Mouse (Mus musculus): ENCODE measurements around the gene Rimklb. TPM values are rescaled to one million over a fixed set of nuclear protein-coding genes. Genes with fewer than 3 reads are reported as not detected.
A peak's percentile ranks its signal among the peaks of the same experiment; 100 is the strongest.

Rimklb gene
- polyA plus RNA-seq, 1 experiment from 2014 or later, result 63.4 TPM

DNA sequence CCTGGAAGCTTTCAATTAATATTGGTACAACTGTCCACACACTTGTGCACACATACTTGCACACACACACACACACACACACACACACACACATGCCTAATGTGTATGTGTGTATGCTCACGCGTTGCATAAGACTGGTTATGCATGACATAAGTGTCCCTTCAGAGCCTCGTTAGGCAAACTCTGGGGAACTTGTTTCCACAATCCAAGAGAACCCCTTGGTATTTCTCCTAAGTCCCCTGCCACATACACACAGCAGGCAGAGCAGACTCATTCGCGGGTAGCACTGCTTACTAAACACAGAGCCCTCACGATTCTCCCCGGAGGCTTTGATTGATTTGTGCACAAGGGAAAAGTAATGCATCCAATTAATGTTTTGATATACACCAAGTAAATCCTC, 81.5 kb downstream of the Rimklb start:
- DNase-seq (ENCODE audit: low spot score) (no peak), ATAC-seq (ENCODE audit: low FRiP score) (no peak)
- no peaks in the 10 kb centered on the region for H3K27me3 ChIP-seq (ENCODE audit: control insufficient read depth, insufficient read depth, low read length)
- H3K4me1 ChIP-seq (replicated peaks; ENCODE audit: control insufficient read depth, insufficient read depth, low read length), result no peaks in the 10 kb centered on the region
- WGBS, result 72% methylated on average over 7 of the region's 7 CpGs
- no peaks in the 10 kb centered on the region for H3K9me3 ChIP-seq (ENCODE audit: control insufficient read depth, low read length)
- no peak overlapping the region for H3K4me3 ChIP-seq (ENCODE audit: low read depth, low read length)
- H3K36me3 ChIP-seq (ENCODE audit: control insufficient read depth, insufficient read depth, low read length), result no peaks in the 10 kb centered on the region
- H3K27ac ChIP-seq (ENCODE audit: low read depth, low read length), result no peak overlapping the region
- no peak overlapping the region for H3K9ac ChIP-seq (ENCODE audit: low read depth, low read length)
- no peak overlapping the region for H3K4me2 ChIP-seq (replicated peaks; ENCODE audit: low read depth, low read length)

GRCm38 (mm10) chr6:122416347-122416746, 82.2 kb downstream of the Rimklb start:
- no peaks in the 10 kb centered on the region for H3K9me3 ChIP-seq (ENCODE audit: control insufficient read depth, low read length)
- no peak overlapping the region for H3K4me3 ChIP-seq (ENCODE audit: low read depth, low read length)
- DNase-seq (ENCODE audit: low spot score) (no peak), ATAC-seq (ENCODE audit: low FRiP score) (no peak)
- H3K4me2 ChIP-seq (replicated peaks; ENCODE audit: low read depth, low read length), result no peak overlapping the region
- no peak overlapping the region for H3K27ac ChIP-seq (ENCODE audit: low read depth, low read length)
- H3K4me1 ChIP-seq (replicated peaks; ENCODE audit: control insufficient read depth, insufficient read depth, low read length), result no peaks in the 10 kb centered on the region
- H3K9ac ChIP-seq (ENCODE audit: low read depth, low read length), result no peak overlapping the region
- no peaks in the 10 kb centered on the region for H3K27me3 ChIP-seq (ENCODE audit: control insufficient read depth, insufficient read depth, low read length)
- H3K36me3 ChIP-seq (ENCODE audit: control insufficient read depth, insufficient read depth, low read length), result no peaks in the 10 kb centered on the region
- 58% methylated on average over 4 of the region's 4 CpGs for WGBS

- WGBS, result 91% methylated on average over 8 of the region's 8 CpGs
- Histone ChIP-seq H3K27ac (ENCODE audit: low read depth, low read length) (no peak overlapping the region), H3K27me3 (ENCODE audit: control insufficient read depth, insufficient read depth, low read length) (no peaks in the 10 kb centered on the region), H3K4me2 (replicated peaks; ENCODE audit: low read depth, low read length) (no peak overlapping the region), H3K9me3 (ENCODE audit: control insufficient read depth, low read length) (no peaks in the 10 kb centered on the region), H3K9ac (ENCODE audit: low read depth, low read length) (no peak overlapping the region), H3K36me3 (ENCODE audit: control insufficient read depth, insufficient read depth, low read length) (no peaks in the 10 kb centered on the region), H3K4me1 (replicated peaks; ENCODE audit: control insufficient read depth, insufficient read depth, low read length) (no peaks in the 10 kb centered on the region), H3K4me3 (ENCODE audit: low read depth, low read length) (no peak overlapping the region)
- ATAC-seq (ENCODE audit: low FRiP score) (no peak), DNase-seq (ENCODE audit: low spot score) (no peak)
These were observed 87.3 kb downstream of the Rimklb start for GRCm38 (mm10) chr6:122411281-122411680.

- 19% methylated on average over 3 of the region's 3 CpGs for WGBS
- no peak overlapping the region for H3K9ac ChIP-seq (ENCODE audit: low read depth, low read length)
These were observed 96.3 kb downstream of the Rimklb start for GRCm38 (mm10) chr6:122402240-122402639.

DNA sequence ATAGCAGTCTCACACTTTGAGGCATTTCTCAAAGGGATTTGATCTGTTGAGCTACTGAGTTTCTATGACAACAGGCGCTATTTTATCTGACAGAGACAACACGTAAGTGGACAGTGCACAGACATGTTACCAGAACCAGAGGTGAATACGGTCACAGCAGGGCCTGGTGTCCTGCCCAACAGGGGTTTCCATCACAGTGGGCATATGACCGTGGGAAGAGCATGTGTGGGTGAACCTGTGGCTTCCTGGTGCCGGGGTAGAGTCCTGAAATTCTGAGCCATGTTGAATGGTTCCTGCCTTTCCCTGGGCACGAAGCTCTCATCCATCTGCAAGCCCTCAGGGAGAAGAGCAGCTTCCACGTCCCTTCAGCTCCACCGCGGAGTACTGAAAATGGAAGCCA, 98.3 kb downstream of the Rimklb start:
- WGBS, result 83% methylated on average over 9 of the region's 9 CpGs
- ATAC-seq (ENCODE audit: low FRiP score) (no peak), DNase-seq (ENCODE audit: low spot score) (no peak)
- H3K4me3 ChIP-seq (ENCODE audit: low read depth, low read length), result no peak overlapping the region
- no peaks in the 10 kb centered on the region for H3K9me3 ChIP-seq (ENCODE audit: control insufficient read depth, low read length)
- no peaks in the 10 kb centered on the region for H3K4me1 ChIP-seq (replicated peaks; ENCODE audit: control insufficient read depth, insufficient read depth, low read length)
- no peak overlapping the region for H3K27ac ChIP-seq (ENCODE audit: low read depth, low read length)
- no peak overlapping the region for H3K4me2 ChIP-seq (replicated peaks; ENCODE audit: low read depth, low read length)
- H3K27me3 ChIP-seq (ENCODE audit: control insufficient read depth, insufficient read depth, low read length), result no peaks in the 10 kb centered on the region
- no peak overlapping the region for H3K9ac ChIP-seq (ENCODE audit: low read depth, low read length)
- no peaks in the 10 kb centered on the region for H3K36me3 ChIP-seq (ENCODE audit: control insufficient read depth, insufficient read depth, low read length)

More at GRCm38 (mm10) chr6:122402240-122402639, 96.3 kb downstream of the Rimklb start:
- no peak overlapping the region for H3K27ac ChIP-seq (ENCODE audit: low read depth, low read length)
- DNase-seq (ENCODE audit: low spot score), result peak; percentile 74
- H3K36me3 ChIP-seq (ENCODE audit: control insufficient read depth, insufficient read depth, low read length), result no peaks in the 10 kb centered on the region
- no peak overlapping the region for H3K4me2 ChIP-seq (replicated peaks; ENCODE audit: low read depth, low read length)
- H3K9me3 ChIP-seq (ENCODE audit: control insufficient read depth, low read length), result no peaks in the 10 kb centered on the region
- H3K4me3 ChIP-seq (ENCODE audit: low read depth, low read length), result no peak overlapping the region
- no peaks in the 10 kb centered on the region for H3K4me1 ChIP-seq (replicated peaks; ENCODE audit: control insufficient read depth, insufficient read depth, low read length)
- ATAC-seq (ENCODE audit: low FRiP score), result no peak
- H3K27me3 ChIP-seq (ENCODE audit: control insufficient read depth, insufficient read depth, low read length), result no peaks in the 10 kb centered on the region

Other genes starting within 250 kb of the Rimklb start
- 0.20 and 0.28 TPM in 2 replicates for gene Klrg1, start 215.9 kb downstream of the Rimklb start, polyA plus RNA-seq (2014; fragmentation: Nextera tagmentation; extraction: Ambion mirVana)
- gene M6pr, start 190.0 kb downstream of the Rimklb start, polyA plus RNA-seq (2014; fragmentation: Nextera tagmentation; extraction: Ambion mirVana), result 84.4 and 91.4 TPM in 2 replicates
- gene Phc1, start 158.2 kb downstream of the Rimklb start, polyA plus RNA-seq (2014; fragmentation: Nextera tagmentation; extraction: Ambion mirVana), result 33.6 and 36.7 TPM in 2 replicates
- 1.2 and 1.6 TPM in 2 replicates for gene Mfap5, start 7.1 kb upstream of the Rimklb start, polyA plus RNA-seq (2014; fragmentation: Nextera tagmentation; extraction: Ambion mirVana)
- gene Aicda, start 55.0 kb upstream of the Rimklb start, polyA plus RNA-seq (2014; fragmentation: Nextera tagmentation; extraction: Ambion mirVana), result 0.11 TPM in 1 of 2 replicates, not detected in the other
- gene Apobec1, start 103.7 kb upstream of the Rimklb start, polyA plus RNA-seq (2014; fragmentation: Nextera tagmentation; extraction: Ambion mirVana), result 1.7 and 2.1 TPM in 2 replicates
- gene Gdf3, start 111.3 kb upstream of the Rimklb start, polyA plus RNA-seq (2014; fragmentation: Nextera tagmentation; extraction: Ambion mirVana), result 0.25 TPM in 1 of 2 replicates, not detected in the other
- not detected in 2 replicates for gene Dppa3, start 127.6 kb upstream of the Rimklb start, polyA plus RNA-seq (2014; fragmentation: Nextera tagmentation; extraction: Ambion mirVana)
- 0.07 and 0.32 TPM in 2 replicates for gene Nanog, start 208.7 kb upstream of the Rimklb start, polyA plus RNA-seq (2014; fragmentation: Nextera tagmentation; extraction: Ambion mirVana)